Mouse (Mus musculus) embryonic fibroblast, embryonic 13.5 days (primary cell): ENCODE data around the gene Slc28a1. TPM values are rescaled to one million over a fixed set of nuclear protein-coding genes. Genes with fewer than 3 reads are reported as not detected.

Source experiments
- H3K27ac ChIP-seq: 2 replicates; pipeline ENCODE4 v1.5.1; 2012; ENCODE audit warnings: low read length, control low read depth, inconsistent platforms; ENCODE audit not compliant: insufficient read depth
- H3K4me1 ChIP-seq: 2 replicates; pipeline ENCODE4 v1.6.1; 2011; ENCODE audit warnings: low read length; ENCODE audit not compliant: control insufficient read depth, insufficient read depth
- H3K4me3 ChIP-seq: 2 replicates; pipeline ENCODE4 v1.5.1; 2011; ENCODE audit warnings: mild to moderate bottlenecking, control low read depth, low read length; ENCODE audit not compliant: insufficient read depth
- CTCF ChIP-seq: IDR thresholded peaks from 2 replicates; pipeline ENCODE4 v1.5.1; 2011; ENCODE audit warnings: mild to moderate bottlenecking, control low read depth, low read length, moderate library complexity, borderline replicate concordance; ENCODE audit not compliant: insufficient read depth
- POLR2A ChIP-seq: IDR thresholded peaks from 2 replicates; pipeline ENCODE4 v1.6.1; 2011; ENCODE audit warnings: low read depth, mild to moderate bottlenecking, control low read depth, low read length, moderate library complexity
- polyA plus RNA-seq: library from polyadenylated mRNA; stranded (reverse); fragments of >200 nt; gene quantifications from 2 replicates; pipeline ENCODE4 v1.2.4, GENCODE M21; 2011; ENCODE audit warnings: low read depth; ENCODE audit not compliant: missing spikeins, insufficient read length

The Slc28a1 gene
- polyA plus RNA-seq, result not detected in 2 replicates

DNA sequence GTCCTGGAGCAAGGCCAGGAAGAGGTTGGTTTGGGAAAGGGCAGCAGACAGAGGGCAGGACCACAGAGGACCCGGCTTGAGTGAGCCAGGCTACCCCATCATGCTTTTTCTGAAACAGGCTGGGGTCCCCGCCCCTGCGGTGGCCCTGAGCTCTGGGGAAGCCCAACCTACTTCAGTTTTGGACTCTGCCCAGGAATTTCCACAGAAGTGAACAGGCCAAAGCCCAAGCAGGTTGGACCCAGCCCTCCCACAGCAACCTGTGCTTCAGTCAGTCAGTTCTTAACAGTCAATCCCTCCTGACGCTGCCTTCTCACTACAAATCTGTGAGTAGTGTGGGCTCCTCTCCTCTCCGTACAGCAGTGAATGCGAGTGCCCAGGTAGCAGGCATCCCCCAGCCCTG lies at the start of gene Slc28a1:
TSS of gene Slc28a1 (plus strand) at position 245 of the 400 bp plus-strand sequence.
- TF ChIP-seq CTCF (no peak), POLR2A (no peak)
- Histone ChIP-seq H3K27ac (no peak within 1 kb of the TSS), H3K4me1 (no peaks in the 10 kb centered on the region), H3K4me3 (no peak within 1 kb of the TSS)

- no peak overlapping the region for H3K27ac ChIP-seq
- no peak overlapping the region for H3K4me3 ChIP-seq
- TF ChIP-seq POLR2A, result no peak
- TF ChIP-seq CTCF, result no peak
- H3K4me1 ChIP-seq, result no peaks in the 10 kb centered on the region
These were observed 47.9 kb upstream of the Slc28a1 start for GRCm38 (mm10) chr7:81066714-81067113.

DNA sequence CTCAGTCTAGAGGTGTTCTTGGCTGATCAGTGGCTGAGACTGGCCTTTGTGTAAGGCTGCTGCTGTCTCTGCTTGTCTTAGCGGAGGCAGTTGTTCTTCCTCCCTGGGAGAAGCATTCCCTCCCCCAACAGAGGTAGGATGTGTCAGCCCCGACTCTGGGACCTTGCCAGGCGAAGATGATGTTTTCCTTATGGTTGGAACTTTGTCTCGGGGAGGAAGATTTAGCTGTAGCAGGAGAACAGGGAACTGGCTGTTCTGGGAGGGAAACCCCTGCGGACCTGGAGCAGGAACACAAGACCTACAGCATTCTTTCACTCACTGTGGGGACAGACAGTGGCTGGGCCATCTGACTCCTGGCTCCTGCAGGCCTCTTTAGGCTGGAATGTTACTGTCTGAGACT lies 42.1 kb upstream of the Slc28a1 start:
- Histone ChIP-seq H3K27ac (no peak overlapping the region), H3K4me1 (no peaks in the 10 kb centered on the region), H3K4me3 (no peak overlapping the region)
- no peak for TF ChIP-seq POLR2A
- no peak for TF ChIP-seq CTCF

DNA sequence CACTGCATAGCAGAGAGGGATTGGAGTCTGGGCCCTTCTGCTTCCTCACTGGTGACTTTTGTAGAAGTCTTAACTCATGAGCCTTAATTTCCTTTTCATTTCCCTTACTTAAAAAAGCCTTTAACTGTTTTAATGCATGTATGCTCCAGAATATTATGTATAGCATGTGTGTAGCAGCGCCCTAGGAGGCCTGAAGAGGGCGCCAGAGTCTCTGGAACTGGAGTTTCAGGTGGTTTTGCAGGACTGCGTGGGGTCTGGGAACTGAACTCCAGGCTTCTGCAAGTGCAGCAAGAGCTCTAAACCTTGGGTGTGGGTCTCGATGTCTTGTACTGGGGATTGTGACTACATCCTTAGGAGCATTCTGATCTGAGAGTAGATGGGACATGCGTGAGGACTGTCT lies 41.3 kb upstream of the Slc28a1 start:
- H3K4me1 ChIP-seq, result no peaks in the 10 kb centered on the region
- TF ChIP-seq CTCF (no peak), POLR2A (no peak)
- H3K4me3 ChIP-seq, result no peak overlapping the region
- H3K27ac ChIP-seq, result no peak overlapping the region

- H3K4me1 ChIP-seq, result no peaks in the 10 kb centered on the region
- TF ChIP-seq POLR2A (no peak), CTCF (no peak)
- no peak overlapping the region for H3K27ac ChIP-seq
- no peak overlapping the region for H3K4me3 ChIP-seq
These were observed 40.1 kb upstream of the Slc28a1 start for GRCm38 (mm10) chr7:81074546-81074945.

GRCm38 (mm10) chr7:81075299-81075698 lies 39.3 kb upstream of the Slc28a1 start:
- no peak overlapping the region for H3K27ac ChIP-seq

GRCm38 (mm10) chr7:81075732-81076131 lies 38.9 kb upstream of the Slc28a1 start:
- TF ChIP-seq POLR2A (no peak), CTCF (no peak)
- Histone ChIP-seq H3K4me1 (no peaks in the 10 kb centered on the region), H3K4me3 (no peak overlapping the region), H3K27ac (no peak overlapping the region)

More at GRCm38 (mm10) chr7:81075299-81075698, 39.3 kb upstream of the Slc28a1 start:
- H3K4me1 ChIP-seq, result no peaks in the 10 kb centered on the region
- TF ChIP-seq POLR2A (no peak), CTCF (no peak)
- H3K4me3 ChIP-seq, result no peak overlapping the region

GRCm38 (mm10) chr7:81077009-81077408 lies 37.6 kb upstream of the Slc28a1 start:
- Histone ChIP-seq H3K27ac (no peak overlapping the region), H3K4me3 (no peak overlapping the region), H3K4me1 (no peaks in the 10 kb centered on the region)
- no peak for TF ChIP-seq POLR2A
- no peak for TF ChIP-seq CTCF

DNA sequence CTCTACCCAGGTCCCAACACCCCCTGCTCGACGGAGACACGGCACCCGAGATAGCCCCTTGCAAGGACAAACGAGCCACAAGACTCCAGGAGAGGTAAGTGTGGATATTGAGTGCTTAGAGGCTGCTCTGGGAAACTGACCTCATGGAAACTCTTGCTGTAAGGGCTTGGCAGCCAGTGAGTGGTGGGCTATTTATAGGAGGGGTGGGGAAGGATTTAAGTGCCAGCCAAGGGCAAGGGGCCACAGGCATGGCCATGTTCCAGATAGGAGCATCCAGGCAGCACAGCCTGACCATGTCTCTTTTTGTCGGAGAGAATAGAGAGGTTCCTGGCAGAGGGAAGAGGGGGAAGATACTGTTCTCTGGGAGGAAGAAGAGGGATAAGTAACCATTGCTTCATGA lies 35.9 kb upstream of the Slc28a1 start:
- no peak overlapping the region for H3K4me3 ChIP-seq
- no peak for TF ChIP-seq CTCF
- no peak for TF ChIP-seq POLR2A
- no peak overlapping the region for H3K27ac ChIP-seq
- no peaks in the 10 kb centered on the region for H3K4me1 ChIP-seq

GRCm38 (mm10) chr7:81093420-81093965 lies 21.1 kb upstream of the Slc28a1 start:
- Histone ChIP-seq H3K4me3 (no peak overlapping the region), H3K4me1 (no peaks in the 10 kb centered on the region), H3K27ac (no peak overlapping the region)
- TF ChIP-seq CTCF (no peak), POLR2A (no peak)
